Mouse (Mus musculus) megakaryocyte, embryonic 14.5 days (primary cell): Measurements from ENCODE around the gene Slc12a8. TPM values are rescaled to one million over a fixed set of nuclear protein-coding genes. Genes with fewer than 3 reads are reported as not detected.

Experiments used
- H3K27me3 ChIP-seq: replicated peaks from 2 replicates; pipeline ENCODE3; 2012; ENCODE audit warnings: inconsistent platforms
- H3K36me3 ChIP-seq: replicated peaks from 2 replicates; pipeline ENCODE3; 2012; ENCODE audit warnings: low read length, inconsistent platforms, mixed read lengths
- H3K4me1 ChIP-seq: 2 replicates; pipeline ENCODE4 v1.6.1; 2012; ENCODE audit warnings: inconsistent platforms
- H3K4me3 ChIP-seq: replicated peaks from 2 replicates; pipeline ENCODE3; 2012; ENCODE audit warnings: moderate library complexity, mild to moderate bottlenecking, inconsistent platforms
- H3K9me3 ChIP-seq: 2 replicates; pipeline ENCODE4 v1.6.1; 2012; ENCODE audit warnings: inconsistent platforms
- FLI1 ChIP-seq: IDR thresholded peaks from 2 replicates; pipeline ENCODE4 v1.6.1; 2012; ENCODE audit warnings: low read length, inconsistent platforms, mixed read lengths
- GATA1 ChIP-seq: IDR thresholded peaks from 3 replicates; pipeline ENCODE4 v1.6.1; 2012; ENCODE audit warnings: mixed read lengths, low read length, inconsistent platforms, borderline replicate concordance
- polyA plus RNA-seq: library from polyadenylated mRNA; stranded (reverse); fragments of >175 nt; gene quantifications from 2 replicates; pipeline ENCODE4 v1.2.3, GENCODE M21; 2012; ENCODE audit warnings: low replicate concordance; ENCODE audit not compliant: insufficient read depth

The Slc12a8 gene
- polyA plus RNA-seq, 1 experiment = not detected

GRCm38 (mm10) chr16:33687724-33688123, 170.6 kb downstream of the Slc12a8 start:
- no peak overlapping the region for H3K4me3 ChIP-seq
- H3K9me3 ChIP-seq = no peaks in the 10 kb centered on the region
- peaks cover 52% of the 10 kb centered on the region for H3K27me3 ChIP-seq
- no peaks in the 10 kb centered on the region for H3K36me3 ChIP-seq
- no peak for TF ChIP-seq GATA1
- no peak for TF ChIP-seq FLI1
- peaks cover 65% of the 10 kb centered on the region for H3K4me1 ChIP-seq

- no peaks in the 10 kb centered on the region for H3K36me3 ChIP-seq
- TF ChIP-seq GATA1 = no peak
- no peak for TF ChIP-seq FLI1
- peaks cover 46% of the 10 kb centered on the region for H3K4me1 ChIP-seq
- peaks cover 36% of the 10 kb centered on the region for H3K27me3 ChIP-seq
- H3K4me3 ChIP-seq = peak overlapping the region; percentile 52
- H3K9me3 ChIP-seq = no peaks in the 10 kb centered on the region
Measured at GRCm38 (mm10) chr16:33690975-33691747, 174.0 kb downstream of the Slc12a8 start.

- Histone ChIP-seq H3K27me3 (peaks cover 30% of the 10 kb centered on the region), H3K4me3 (no peak overlapping the region), H3K4me1 (peaks cover 30% of the 10 kb centered on the region), H3K36me3 (no peaks in the 10 kb centered on the region), H3K9me3 (no peaks in the 10 kb centered on the region)
- TF ChIP-seq FLI1 = no peak
- TF ChIP-seq GATA1 = no peak
Measured at GRCm38 (mm10) chr16:33693553-33693952, 176.4 kb downstream of the Slc12a8 start.

GRCm38 (mm10) chr16:33696811-33697575, 179.9 kb downstream of the Slc12a8 start:
- Histone ChIP-seq H3K27me3 (peaks cover 40% of the 10 kb centered on the region), H3K4me3 (no peak overlapping the region), H3K4me1 (peaks cover 15% of the 10 kb centered on the region), H3K36me3 (no peaks in the 10 kb centered on the region), H3K9me3 (no peaks in the 10 kb centered on the region)
- TF ChIP-seq FLI1 = no peak
- no peak for TF ChIP-seq GATA1

GRCm38 (mm10) chr16:33697576-33698276, 180.6 kb downstream of the Slc12a8 start:
- no peak for TF ChIP-seq GATA1
- no peak for TF ChIP-seq FLI1
- Histone ChIP-seq H3K36me3 (no peaks in the 10 kb centered on the region), H3K4me1 (peaks cover 9% of the 10 kb centered on the region), H3K27me3 (peaks cover 35% of the 10 kb centered on the region), H3K4me3 (no peak overlapping the region), H3K9me3 (no peaks in the 10 kb centered on the region)

- TF ChIP-seq GATA1 (no peak), FLI1 (no peak)
- Histone ChIP-seq H3K36me3 (no peaks in the 10 kb centered on the region), H3K4me3 (no peak overlapping the region), H3K4me1 (peaks cover 9% of the 10 kb centered on the region), H3K27me3 (peaks cover 32% of the 10 kb centered on the region), H3K9me3 (no peaks in the 10 kb centered on the region)
Measured at GRCm38 (mm10) chr16:33698277-33698790, 181.2 kb downstream of the Slc12a8 start.

- Histone ChIP-seq H3K4me1 (peaks cover 10% of the 10 kb centered on the region), H3K27me3 (peaks cover 38% of the 10 kb centered on the region), H3K36me3 (no peaks in the 10 kb centered on the region), H3K4me3 (no peak overlapping the region), H3K9me3 (no peaks in the 10 kb centered on the region)
- TF ChIP-seq FLI1 = no peak
- no peak for TF ChIP-seq GATA1
Measured at GRCm38 (mm10) chr16:33700584-33700983, 183.5 kb downstream of the Slc12a8 start.

GRCm38 (mm10) chr16:33701872-33702271, 184.7 kb downstream of the Slc12a8 start:
- TF ChIP-seq FLI1 (no peak), GATA1 (no peak)
- peaks cover 29% of the 10 kb centered on the region for H3K27me3 ChIP-seq
- peaks cover 12% of the 10 kb centered on the region for H3K4me1 ChIP-seq
- no peaks in the 10 kb centered on the region for H3K9me3 ChIP-seq
- no peak overlapping the region for H3K4me3 ChIP-seq
- H3K36me3 ChIP-seq = no peaks in the 10 kb centered on the region

- Histone ChIP-seq H3K27me3 (peaks cover 34% of the 10 kb centered on the region), H3K9me3 (no peaks in the 10 kb centered on the region), H3K4me1 (peaks cover 6% of the 10 kb centered on the region), H3K36me3 (no peaks in the 10 kb centered on the region), H3K4me3 (no peak overlapping the region)
- TF ChIP-seq GATA1 (no peak), FLI1 (no peak)
Measured at GRCm38 (mm10) chr16:33704289-33704688, 187.2 kb downstream of the Slc12a8 start.
